Mouse (Mus musculus) stomach, postnatal 0 days (tissue): ENCODE data around the gene Slc25a34. TPM values are rescaled to one million over a fixed set of nuclear protein-coding genes. Genes with fewer than 3 reads are reported as not detected.

Experiments
- ATAC-seq: fragments of 200-750 bp; cut with Nextera tagmentation; 2 replicates; pipeline ENCODE4 v1.8.0; 2017; ENCODE audit not compliant: low FRiP score, low TSS enrichment
- DNase-seq: peaks from one replicate; pipeline ENCODE4 v3.0.0-alpha.2; 2016; ENCODE audit warnings: low spot score
- H3K27ac ChIP-seq: fragments of 300-500 bp; sonication (generic); replicated peaks from 2 replicates; pipeline ENCODE4 v1.5.1; 2014; ENCODE audit warnings: mild to moderate bottlenecking, control low read depth
- H3K27me3 ChIP-seq: fragments of 300-500 bp; sonication (generic); 2 replicates; pipeline ENCODE4 v1.6.1; 2014; ENCODE audit warnings: low read length; ENCODE audit not compliant: control insufficient read depth, insufficient read depth
- H3K36me3 ChIP-seq: fragments of 300-500 bp; sonication (generic); 2 replicates; pipeline ENCODE4 v1.6.1; 2014; ENCODE audit warnings: low read length, mixed read lengths; ENCODE audit not compliant: control insufficient read depth, insufficient read depth
- H3K4me1 ChIP-seq: fragments of 300-500 bp; sonication (generic); replicated peaks from 2 replicates; pipeline ENCODE4 v1.6.1; 2014; ENCODE audit warnings: antibody characterized with exemption; ENCODE audit not compliant: control insufficient read depth, insufficient read depth
- H3K4me2 ChIP-seq: fragments of 300-500 bp; sonication (generic); replicated peaks from 2 replicates; pipeline ENCODE4 v1.6.1; 2014; ENCODE audit warnings: low read depth, mild to moderate bottlenecking, control low read depth, moderate library complexity
- H3K4me3 ChIP-seq: fragments of 300-500 bp; sonication (generic); 2 replicates; pipeline ENCODE4 v1.5.1; 2014; ENCODE audit warnings: low read depth, low read length, control low read depth
- H3K9ac ChIP-seq: fragments of 300-500 bp; sonication (generic); 2 replicates; pipeline ENCODE4 v1.6.1; 2014; ENCODE audit warnings: mild to moderate bottlenecking, low read length, control low read depth, mixed read lengths
- H3K9me3 ChIP-seq: fragments of 300-500 bp; sonication (generic); 2 replicates; pipeline ENCODE4 v1.6.1; 2016; ENCODE audit warnings: low read length; ENCODE audit not compliant: control insufficient read depth
- CTCF ChIP-seq: IDR thresholded peaks from 2 replicates; pipeline ENCODE4 v1.5.1; 2016; ENCODE audit warnings: antibody characterized with exemption, low read depth, mild to moderate bottlenecking, moderate library complexity
- EP300 ChIP-seq: optimal IDR thresholded peaks from 2 replicates; pipeline ENCODE3; 2016; ENCODE audit warnings: antibody characterized with exemption
- WGBS: fragments of 180-500 bp; shearing (Covaris S2); extraction: QIAGEN DNeasy Blood & Tissue Kit; methylation state at CpG from one replicate; pipeline ENCODE4 v1.1.7; 2014; 5-methylcytosine and 5-hydroxymethylcytosine counted together
- polyA plus RNA-seq: library from polyadenylated mRNA; unstranded; fragments of >200 nt; fragmentation: Nextera tagmentation; extraction: Ambion mirVana; gene quantifications from 2 replicates; pipeline ENCODE4 v1.2.1, GENCODE M21; 2015

Slc25a34 gene
- polyA plus RNA-seq, 1 experiment from 2014 or later, result 1.8 TPM

GRCm38 (mm10) chr4:141568966-141569365, 54.7 kb downstream of the Slc25a34 start:
- Histone ChIP-seq H3K27ac (no peak overlapping the region), H3K9ac (no peak overlapping the region), H3K4me1 (no peaks in the 10 kb centered on the region), H3K4me3 (no peak overlapping the region), H3K9me3 (no peaks in the 10 kb centered on the region), H3K36me3 (no peaks in the 10 kb centered on the region), H3K4me2 (no peak overlapping the region), H3K27me3 (no peaks in the 10 kb centered on the region)
- ATAC-seq, result no peak
- TF ChIP-seq CTCF, result no peak
- no peak for TF ChIP-seq EP300
- no peak for DNase-seq
- 85% methylated on average over 5 of the region's 5 CpGs for WGBS

Other genes starting within 250 kb of the Slc25a34 start
- 0.08 TPM in 1 of 2 replicates, not detected in the other for gene Clcnka, start 225.1 kb downstream of the Slc25a34 start, polyA plus RNA-seq
- gene Clcnkb, start 207.8 kb downstream of the Slc25a34 start, polyA plus RNA-seq, result not detected in 2 replicates
- gene Hspb7, start 203.0 kb downstream of the Slc25a34 start, polyA plus RNA-seq, result 2.3 and 3.5 TPM in 2 replicates
- gene Srarp, start 187.7 kb downstream of the Slc25a34 start, polyA plus RNA-seq, result not detected in 2 replicates
- 13.3 and 16.8 TPM in 2 replicates for gene Zbtb17, start 179.2 kb downstream of the Slc25a34 start, polyA plus RNA-seq
- 2.9 and 3.2 TPM in 2 replicates for gene Spen, start 85.2 kb downstream of the Slc25a34 start, polyA plus RNA-seq
- 45.1 and 49.2 TPM in 2 replicates for gene Fblim1, start 17.7 kb downstream of the Slc25a34 start, polyA plus RNA-seq
- gene Tmem82, start 5.2 kb downstream of the Slc25a34 start, polyA plus RNA-seq, result 2.2 and 2.3 TPM in 2 replicates
- 3.5 and 4.3 TPM in 2 replicates for gene Plekhm2, start 41.1 kb upstream of the Slc25a34 start, polyA plus RNA-seq
- not detected in 2 replicates for gene Rsc1a1, start 61.8 kb upstream of the Slc25a34 start, polyA plus RNA-seq
- 14.4 TPM in 2 replicates for gene Ddi2, start 99.6 kb upstream of the Slc25a34 start, polyA plus RNA-seq
- 0.13 and 0.34 TPM in 2 replicates for gene Agmat, start 122.9 kb upstream of the Slc25a34 start, polyA plus RNA-seq
- gene Dnajc16, start 167.1 kb upstream of the Slc25a34 start, polyA plus RNA-seq, result 2.9 and 3.1 TPM in 2 replicates
- 9.8 and 10.8 TPM in 2 replicates for gene Casp9, start 169.8 kb upstream of the Slc25a34 start, polyA plus RNA-seq
- gene Cela2a, start 202.3 kb upstream of the Slc25a34 start, polyA plus RNA-seq, result 18.1 and 22.4 TPM in 2 replicates
- not detected in 2 replicates for gene Ctrc, start 222.5 kb upstream of the Slc25a34 start, polyA plus RNA-seq